Mouse (Mus musculus): ENCODE results near the gene Nup205.
"Not testable (repeated sequence)": the region's sequence is repeated elsewhere in the genome, so short reads cannot be mapped to it uniquely, and the experiment has no call there.

Nup205 gene

GRCm38 (mm10) chr6:35176979-35177649 lies at the start of gene Nup205:
Nup205 (plus strand) TSS chr6:35177421.
- peak; percentile 71 for DNase-seq (ENCODE audit: low read depth, low spot score)

- DNase-seq (ENCODE audit: low read depth, low spot score) = no peak
Observed at GRCm38 (mm10) chr6:35132806-35133205, 44.4 kb upstream of the Nup205 start.

DNA sequence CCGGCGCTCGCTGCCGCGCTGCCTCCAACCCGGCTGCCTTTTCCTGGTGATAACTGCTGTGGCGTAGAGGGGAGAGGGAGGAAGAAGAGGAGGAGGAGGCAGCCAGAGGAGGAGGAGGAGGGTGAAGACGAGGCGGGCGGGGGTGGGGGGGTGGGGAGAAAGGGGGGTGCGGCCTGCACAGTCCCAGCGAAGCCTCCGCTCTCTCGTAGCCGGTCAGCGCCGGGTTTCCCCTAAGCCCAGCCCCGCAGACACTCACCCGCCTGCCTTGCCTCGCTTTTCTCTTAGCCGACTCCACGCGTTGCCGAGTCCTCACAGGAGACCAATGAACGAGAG lies 44.0 kb upstream of the Nup205 start:
- no peak for DNase-seq (ENCODE audit: low read depth, low spot score)

DNA sequence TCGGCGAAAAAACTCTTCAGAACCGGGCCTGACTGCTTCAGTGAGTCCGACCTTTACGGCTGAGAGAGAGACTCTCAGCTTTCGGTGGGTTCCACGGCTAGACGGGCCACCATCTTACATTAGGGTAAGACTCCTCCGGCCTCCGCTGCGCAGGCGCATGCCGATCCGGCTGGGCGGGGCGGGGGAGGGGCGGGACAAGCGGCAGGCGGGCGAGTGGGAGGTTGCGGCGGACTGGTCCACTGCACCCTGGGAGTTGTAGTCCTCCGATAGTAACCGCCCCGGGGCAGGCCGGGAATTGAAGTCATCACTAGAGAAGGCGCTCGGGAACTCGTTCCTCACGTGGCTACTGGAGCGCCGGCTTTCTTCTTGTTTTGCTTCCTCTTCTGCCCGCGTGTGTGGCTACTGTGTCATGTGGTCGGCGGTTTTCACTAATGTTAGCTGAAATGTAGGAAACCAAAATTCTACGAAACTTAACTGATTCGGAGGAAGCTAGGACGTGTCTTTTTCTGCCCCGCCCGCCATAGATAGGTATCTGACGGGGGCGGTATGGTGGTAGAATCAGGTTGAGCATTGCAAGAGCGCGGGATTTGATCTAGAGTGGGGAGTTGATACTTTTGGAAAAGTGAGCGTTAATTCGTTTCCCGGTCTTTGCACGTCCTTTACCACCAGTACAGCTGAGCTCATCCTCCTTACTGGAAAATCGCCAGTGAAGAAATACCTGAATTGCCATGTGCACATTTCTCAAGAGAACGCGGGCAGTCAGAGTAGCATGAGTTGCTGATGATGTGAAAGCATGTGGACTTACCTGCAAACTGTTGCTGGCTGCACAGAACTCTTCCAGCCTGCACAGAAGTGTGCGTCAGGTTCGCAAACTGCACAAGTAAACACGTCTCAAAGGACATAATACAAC lies 43.4 kb upstream of the Nup205 start, which contains the start of gene Cnot4:
Gene Cnot4 (minus strand): TSS at position 146 of the 910 bp plus-strand sequence.
- DNase-seq (ENCODE audit: low read depth, low spot score) = peak; percentile 94

- DNase-seq (ENCODE audit: low read depth, low spot score) = no peak
Observed at GRCm38 (mm10) chr6:35134844-35135243, 42.4 kb upstream of the Nup205 start.

DNA sequence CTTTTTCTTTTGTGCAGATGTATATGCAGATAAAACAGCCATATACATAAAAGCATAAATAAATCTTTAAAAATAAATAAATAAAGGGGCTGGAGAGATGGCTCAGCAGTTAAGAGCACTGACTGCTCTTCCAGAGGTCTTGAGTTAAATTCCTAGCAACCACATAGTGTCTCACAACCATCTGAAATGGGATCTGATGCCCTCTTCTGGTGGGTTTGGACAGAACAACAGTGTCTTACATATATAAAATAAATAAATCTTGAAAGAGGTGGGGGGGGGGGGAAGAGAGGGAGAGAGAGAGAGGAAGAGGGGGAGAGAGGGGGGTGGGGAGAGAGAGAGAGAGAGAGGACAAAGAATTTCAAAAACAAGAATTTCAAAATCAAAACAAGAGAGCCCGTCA lies 36.9 kb upstream of the Nup205 start:
- DNase-seq (ENCODE audit: low read depth, low spot score) = no peak

- no peak for DNase-seq (ENCODE audit: low read depth, low spot score)
Observed at GRCm38 (mm10) chr6:35145569-35145968, 31.7 kb upstream of the Nup205 start.

DNA sequence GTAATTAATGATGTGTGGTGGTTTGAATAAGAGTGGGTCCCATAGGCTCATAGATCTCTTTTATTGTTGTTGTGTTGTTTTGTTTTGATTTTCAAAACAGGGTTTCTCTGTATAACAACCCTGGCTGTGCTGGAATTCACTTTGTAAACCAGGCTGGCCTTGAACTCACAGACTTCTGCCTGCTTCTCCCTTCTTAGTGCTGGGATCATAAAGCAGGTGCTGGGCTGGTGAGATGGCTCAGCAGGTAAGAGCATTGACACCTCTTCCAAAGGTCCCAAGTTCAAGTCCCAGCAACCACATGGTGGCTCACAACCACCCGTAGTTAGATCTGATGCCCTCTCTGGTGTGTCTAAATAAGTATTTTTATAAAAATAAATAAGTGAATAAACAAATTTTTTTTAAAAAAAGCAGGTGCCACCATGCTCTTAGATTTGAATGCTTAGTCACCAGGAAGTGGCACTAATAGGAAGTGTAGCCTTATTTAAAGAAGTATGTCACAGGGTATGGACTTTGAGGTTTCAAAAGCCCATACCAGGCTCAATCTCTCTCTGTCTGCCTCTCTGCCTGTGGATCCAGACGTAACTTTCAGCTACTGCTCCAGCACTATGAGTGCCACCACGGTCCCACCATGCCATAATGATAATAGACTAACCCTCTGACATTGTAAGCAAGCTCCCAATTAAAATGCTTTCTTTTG lies 29.3 kb upstream of the Nup205 start:
- DNase-seq (ENCODE audit: low read depth, low spot score) = no peak

DNA sequence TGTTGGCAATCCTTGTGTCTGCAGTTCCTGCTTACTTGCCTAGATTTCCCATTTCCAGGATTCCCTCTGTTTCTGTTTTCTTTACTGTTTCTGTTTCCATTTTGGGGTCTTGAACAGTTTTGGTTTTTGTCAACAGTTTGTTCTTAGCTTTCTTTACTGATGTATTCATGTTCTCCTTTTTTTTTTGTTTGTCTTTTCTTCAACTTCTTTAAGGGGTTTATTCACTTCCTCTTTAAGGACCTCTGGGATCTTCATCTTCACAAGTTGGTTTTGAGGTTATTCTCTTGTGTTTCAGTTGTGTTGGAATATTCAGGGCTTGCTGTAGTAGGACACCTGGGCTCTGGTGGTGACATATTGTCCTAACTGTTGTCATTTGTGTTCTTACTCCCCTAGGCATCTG lies 22.7 kb upstream of the Nup205 start:
- no peak for DNase-seq (ENCODE audit: low read depth, low spot score)

- DNase-seq (ENCODE audit: low read depth, low spot score) = no peak
Observed at GRCm38 (mm10) chr6:35169250-35169649, 8.0 kb upstream of the Nup205 start.

GRCm38 (mm10) chr6:35172028-35172427 lies 5.2 kb upstream of the Nup205 start:
- DNase-seq (ENCODE audit: low read depth, low spot score) = not testable (repeated sequence)

- no peak for DNase-seq (ENCODE audit: low read depth, low spot score)
Observed at GRCm38 (mm10) chr6:35173181-35173580, 4.0 kb upstream of the Nup205 start.

DNA sequence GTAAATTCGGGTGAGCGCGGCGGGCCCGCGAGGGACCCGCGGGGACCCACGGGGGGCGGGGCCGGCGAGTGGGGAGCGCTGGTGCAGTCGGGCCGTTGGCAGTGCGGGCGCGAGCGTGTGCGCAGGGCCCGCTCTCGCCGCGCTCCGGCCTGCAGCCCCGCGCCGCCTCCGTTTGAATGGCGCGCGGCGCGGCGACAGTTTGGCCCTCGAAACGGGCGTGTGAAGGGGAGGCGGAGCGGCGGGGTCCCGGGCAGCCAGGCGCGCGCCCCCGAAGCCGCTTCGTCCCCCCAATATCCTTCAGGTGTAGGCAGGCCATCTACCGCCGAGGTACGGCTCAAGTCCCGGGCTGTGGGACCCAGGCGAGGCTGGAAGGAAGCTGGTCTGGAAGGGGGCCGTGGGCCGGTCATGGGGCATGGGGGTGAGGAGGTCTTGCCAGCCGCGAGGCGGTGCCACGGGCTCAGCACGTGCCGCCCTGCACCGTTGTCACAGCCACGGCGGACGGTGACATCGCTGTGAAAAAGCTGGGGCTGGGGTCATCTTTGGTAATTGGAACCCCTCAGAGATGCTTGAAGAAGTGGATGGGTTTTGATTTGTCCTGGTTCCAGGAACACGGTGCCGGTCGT lies 540 bp downstream of the Nup205 start:
- peak; percentile 12 for DNase-seq (ENCODE audit: low read depth, low spot score)

DNA sequence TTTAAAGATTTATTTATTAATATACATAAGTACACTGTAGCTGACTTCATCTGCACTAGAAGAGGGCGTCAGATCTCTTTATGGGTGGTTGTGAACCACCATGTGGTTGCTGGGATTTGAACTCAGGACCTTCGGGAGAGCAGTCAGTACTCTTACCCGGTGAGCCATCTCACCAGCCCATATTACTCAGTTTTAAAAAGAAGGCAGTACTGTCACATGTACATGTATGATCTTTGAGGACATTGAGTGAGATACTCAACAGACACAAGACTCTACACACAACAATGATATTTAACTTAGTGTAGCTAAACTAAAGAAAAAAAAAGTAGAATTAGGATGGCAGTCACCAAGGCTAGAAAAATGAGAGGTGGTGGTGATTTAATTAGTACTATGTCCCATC lies 2.1 kb downstream of the Nup205 start:
- DNase-seq (ENCODE audit: low read depth, low spot score) = not testable (repeated sequence)

GRCm38 (mm10) chr6:35184781-35185180 lies 7.6 kb downstream of the Nup205 start:
- no peak for DNase-seq (ENCODE audit: low read depth, low spot score)

- DNase-seq (ENCODE audit: low read depth, low spot score) = no peak
Observed at GRCm38 (mm10) chr6:35191198-35191597, 14.0 kb downstream of the Nup205 start.

GRCm38 (mm10) chr6:35225696-35226095 lies 48.5 kb downstream of the Nup205 start:
- no peak for DNase-seq (ENCODE audit: low read depth, low spot score)

GRCm38 (mm10) chr6:35229415-35229814 lies 52.2 kb downstream of the Nup205 start:
- no peak for DNase-seq (ENCODE audit: low read depth, low spot score)

DNA sequence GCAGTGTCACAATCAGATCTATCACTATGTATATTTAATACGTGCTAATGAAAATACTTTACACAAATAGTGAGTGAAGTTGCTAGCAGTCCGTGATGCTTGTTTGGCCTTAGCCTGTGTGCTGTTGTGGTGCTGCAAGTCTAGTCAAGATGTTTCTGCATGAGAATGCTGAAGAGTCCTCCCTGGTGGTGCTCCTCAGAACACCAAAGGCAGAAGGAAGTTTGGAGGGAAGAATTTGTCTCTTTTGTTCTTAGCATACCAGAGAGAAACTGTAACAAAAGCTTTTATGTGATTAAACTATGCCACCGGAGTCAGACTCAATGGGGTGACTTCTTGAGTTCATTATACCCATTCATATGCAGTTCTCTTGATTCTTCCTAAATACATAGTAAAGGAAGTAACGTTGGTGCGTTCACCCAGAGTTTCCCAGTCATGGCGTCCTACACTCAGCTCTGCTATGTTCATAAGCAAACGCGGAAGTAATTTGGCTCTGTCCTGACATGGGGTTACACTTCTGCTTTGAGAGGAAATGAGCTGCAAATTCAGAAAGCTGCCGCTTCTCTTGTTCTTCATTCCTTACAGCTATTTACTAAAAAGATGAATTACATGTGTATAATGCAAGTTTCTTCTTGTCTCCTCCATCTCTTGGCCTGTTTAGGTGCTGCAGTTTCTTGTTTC lies 59.0 kb downstream of the Nup205 start:
- no peak for DNase-seq (ENCODE audit: low read depth, low spot score)

GRCm38 (mm10) chr6:35243252-35243651 lies 66.0 kb downstream of the Nup205 start:
- no peak for DNase-seq (ENCODE audit: low read depth, low spot score)

DNA sequence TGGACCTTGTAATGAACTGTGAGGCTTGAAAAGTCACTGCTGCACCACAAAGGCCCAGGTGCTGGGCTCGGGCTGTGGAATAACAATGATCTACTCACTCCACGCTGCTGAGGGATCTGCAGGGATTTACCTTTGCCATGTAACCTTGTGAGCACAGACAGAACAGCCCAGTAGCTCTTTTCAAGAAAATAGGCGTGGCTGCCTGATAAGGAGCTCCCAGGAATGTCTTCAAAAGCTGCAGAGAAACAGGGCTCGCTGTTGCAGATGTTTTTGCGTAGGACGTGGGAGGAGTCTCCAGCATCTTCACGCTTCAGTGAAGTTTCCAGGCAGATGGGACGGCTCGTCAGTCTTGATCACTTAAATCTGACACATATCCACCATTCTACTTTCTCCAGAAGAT lies 66.8 kb downstream of the Nup205 start:
- DNase-seq (ENCODE audit: low read depth, low spot score) = no peak

Data from c-Kit-negative CD71-positive TER-119-positive erythroid progenitor cells, embryonic 14.5 days (primary cell).